Mouse (Mus musculus) MEL (cell line): ENCODE data around the gene Garnl3.

Source experiments
- MEF2A ChIP-seq: IDR thresholded peaks from 2 replicates; pipeline ENCODE4 v1.6.1; 2014; ENCODE audit warnings: low read depth, mild to moderate bottlenecking, inconsistent platforms, low read length, improper control_type of control experiment; ENCODE audit not compliant: poor library complexity, insufficient replicate concordance, severe bottlenecking; ENCODE audit errors: extremely low read depth
- TCF12 ChIP-seq: IDR thresholded peaks from 2 replicates; pipeline ENCODE4 v1.6.1; 2014; ENCODE audit warnings: low read depth, mild to moderate bottlenecking, inconsistent platforms, low read length, improper control_type of control experiment, moderate library complexity

GRCm38 (mm10) chr2:33127271-33127670, 4.2 kb downstream of the Garnl3 start:
- TF ChIP-seq MEF2A (no peak), TCF12 (no peak)
